Mouse (Mus musculus) MEL (cell line): ENCODE results near the gene Olfr1148. TPM values are rescaled to one million over a fixed set of nuclear protein-coding genes. Genes with fewer than 3 reads are reported as not detected.

Experiments used
- DNase-seq: peaks from one replicate; pipeline ENCODE4 v3.0.0; 2011; ENCODE audit warnings: low read depth, low spot score
- H3K27ac ChIP-seq: 2 replicates; pipeline ENCODE4 v1.5.1; 2012; ENCODE audit warnings: low read depth, mild to moderate bottlenecking, control low read depth, low read length, moderate library complexity; ENCODE audit not compliant: control insufficient read depth
- H3K27me3 ChIP-seq, 2 experiments: fragments of 150-350 bp in 1 of 2; sonication (generic) in 1 of 2; 2 replicates each; pipeline ENCODE4 v1.6.1; 2012; ENCODE audit warnings: low read length in 2 of 2, mild to moderate bottlenecking in 2 of 2, improper control_type of control experiment in 1 of 2, moderate library complexity in 1 of 2; ENCODE audit not compliant: insufficient read depth in 2 of 2, control insufficient read depth in 1 of 2
- H3K36me3 ChIP-seq, 2 experiments: 2 replicates each; pipeline ENCODE4 v1.6.1; 2012 to 2014; ENCODE audit warnings: low read length in 2 of 2, improper control_type of control experiment in 1 of 2, inconsistent platforms in 1 of 2, mild to moderate bottlenecking in 1 of 2; ENCODE audit not compliant: insufficient read depth in 2 of 2, control insufficient read depth in 1 of 2
- H3K4me1 ChIP-seq, 2 experiments: fragments of 150-350 bp in 1 of 2; sonication (generic) in 1 of 2; 2 replicates each; pipeline ENCODE4 v1.6.1; 2012; ENCODE audit warnings: low read length in 2 of 2, improper control_type of control experiment in 1 of 2, mild to moderate bottlenecking in 1 of 2; ENCODE audit not compliant: insufficient read depth in 2 of 2, control insufficient read depth in 1 of 2
- H3K4me3 ChIP-seq, 2 experiments: fragments of 150-350 bp in 1 of 2; sonication (generic) in 1 of 2; 2 replicates each; pipeline ENCODE4 v1.5.1; 2012; ENCODE audit warnings: low read depth in 2 of 2, low read length in 2 of 2, mild to moderate bottlenecking in 2 of 2, moderate library complexity in 2 of 2, control low read depth in 1 of 2, improper control_type of control experiment in 1 of 2; ENCODE audit not compliant: control insufficient read depth in 1 of 2, insufficient read depth in 1 of 2
- H3K79me2 ChIP-seq: 2 replicates; pipeline ENCODE4 v1.6.1; 2012; ENCODE audit warnings: mild to moderate bottlenecking, low read length, moderate library complexity; ENCODE audit not compliant: control insufficient read depth, poor library complexity, insufficient read depth
- H3K9ac ChIP-seq: 2 replicates; pipeline ENCODE4 v1.6.1; 2012; ENCODE audit warnings: low read depth, mild to moderate bottlenecking, control low read depth, low read length, moderate library complexity; ENCODE audit not compliant: control insufficient read depth, poor library complexity, severe bottlenecking
- H3K9me3 ChIP-seq: fragments of 150-350 bp; sonication (generic); replicated peaks from 2 replicates; pipeline ENCODE4 v1.6.1; 2012; ENCODE audit warnings: mild to moderate bottlenecking, low read length, improper control_type of control experiment, moderate library complexity; ENCODE audit not compliant: insufficient read depth
- BHLHE40 ChIP-seq: IDR thresholded peaks from 2 replicates; pipeline ENCODE4 v1.6.1; 2012; ENCODE audit warnings: low read depth, mild to moderate bottlenecking, inconsistent platforms, low read length, improper control_type of control experiment, borderline replicate concordance
- CHD1 ChIP-seq: IDR thresholded peaks from 2 replicates; pipeline ENCODE4 v1.6.1; 2012; ENCODE audit warnings: low read depth, mild to moderate bottlenecking, inconsistent platforms, low read length, improper control_type of control experiment
- ELF1 ChIP-seq: IDR thresholded peaks from 2 replicates; pipeline ENCODE4 v1.6.1; 2014; ENCODE audit warnings: low read depth, mild to moderate bottlenecking, inconsistent platforms, low read length, improper control_type of control experiment, moderate library complexity
- JUND ChIP-seq: IDR thresholded peaks from 2 replicates; pipeline ENCODE4 v1.6.1; 2011; ENCODE audit warnings: low read depth, mild to moderate bottlenecking, improper control_type of control experiment, low read length
- MAX ChIP-seq: IDR thresholded peaks from 2 replicates; pipeline ENCODE4 v1.6.1; 2011; ENCODE audit warnings: low read length, improper control_type of control experiment
- MAZ ChIP-seq: IDR thresholded peaks from 2 replicates; pipeline ENCODE4 v1.6.1; 2012; ENCODE audit warnings: low read depth, mild to moderate bottlenecking, inconsistent platforms, low read length, improper control_type of control experiment
- MEF2A ChIP-seq: IDR thresholded peaks from 2 replicates; pipeline ENCODE4 v1.6.1; 2014; ENCODE audit warnings: low read depth, mild to moderate bottlenecking, inconsistent platforms, low read length, improper control_type of control experiment; ENCODE audit not compliant: poor library complexity, insufficient replicate concordance, severe bottlenecking; ENCODE audit errors: extremely low read depth
- MYC ChIP-seq: IDR thresholded peaks from 2 replicates; pipeline ENCODE4 v1.6.1; 2011; ENCODE audit warnings: low read depth, mild to moderate bottlenecking, low read length, improper control_type of control experiment, moderate library complexity
- NELFE ChIP-seq: IDR thresholded peaks from 2 replicates; pipeline ENCODE4 v1.6.1; 2011; ENCODE audit warnings: low read depth, low read length, improper control_type of control experiment
- POLR2A ChIP-seq, 2 experiments: IDR thresholded peaks; 2 replicates each; pipeline ENCODE4 v1.6.1; 2011 to 2012; ENCODE audit warnings: low read length in 2 of 2, mild to moderate bottlenecking in 2 of 2, control low read depth in 1 of 2, improper control_type of control experiment in 1 of 2, low read depth in 1 of 2, moderate library complexity in 1 of 2; ENCODE audit not compliant: control insufficient read depth in 1 of 2, insufficient read depth in 1 of 2, poor library complexity in 1 of 2
- RAD21 ChIP-seq: IDR thresholded peaks from 2 replicates; pipeline ENCODE4 v1.6.1; 2011; ENCODE audit warnings: mild to moderate bottlenecking, low read depth, low read length, improper control_type of control experiment
- RCOR1 ChIP-seq: IDR thresholded peaks from 2 replicates; pipeline ENCODE4 v1.6.1; 2012; ENCODE audit warnings: low read depth, mild to moderate bottlenecking, inconsistent platforms, low read length, improper control_type of control experiment
- SIN3A ChIP-seq: IDR thresholded peaks from 2 replicates; pipeline ENCODE4 v1.6.1; 2012; ENCODE audit warnings: low read length, improper control_type of control experiment, inconsistent platforms
- SMC3 ChIP-seq: IDR thresholded peaks from 2 replicates; pipeline ENCODE4 v1.6.1; 2011; ENCODE audit warnings: low read depth, low read length, improper control_type of control experiment
- USF1 ChIP-seq: IDR thresholded peaks from 2 replicates; pipeline ENCODE4 v1.6.1; 2014; ENCODE audit warnings: low read depth, mild to moderate bottlenecking, inconsistent platforms, low read length, improper control_type of control experiment, moderate library complexity
- ZC3H11A ChIP-seq: IDR thresholded peaks from 2 replicates; pipeline ENCODE4 v1.6.1; 2012; ENCODE audit warnings: low read depth, mild to moderate bottlenecking, inconsistent platforms, low read length, improper control_type of control experiment
- ZNF384 ChIP-seq: IDR thresholded peaks from 2 replicates; pipeline ENCODE4 v1.6.1; 2012; ENCODE audit warnings: low read depth, mild to moderate bottlenecking, inconsistent platforms, low read length, improper control_type of control experiment
- polyA plus RNA-seq, 2 experiments: library from polyadenylated mRNA; stranded (reverse) in 1 of 2; unstranded in 1 of 2; fragments of >175 nt in 1 of 2; fragments of >200 nt in 1 of 2; gene quantifications; 2 replicates each; pipeline versions ENCODE4 v1.2.1 to v1.2.4; 2012; ENCODE audit warnings: low replicate concordance in 2 of 2, low read depth in 1 of 2; ENCODE audit not compliant: insufficient read length in 2 of 2, insufficient read depth in 1 of 2, missing spikeins in 1 of 2
- total RNA-seq: library from RNA; depleted of rRNA; stranded (reverse); fragments of 300-350 nt; gene quantifications from 2 replicates; pipeline ENCODE4 v1.2.3, GENCODE M21; 2012

Olfr1148 gene
- total and polyA plus RNA-seq, 3 experiments, result not detected

- Histone ChIP-seq H3K27me3 (no peaks in the 10 kb centered on the region), H3K9me3 (no peaks in the 10 kb centered on the region), H3K4me1 (no peaks in the 10 kb centered on the region), H3K79me2 (no peaks in the 10 kb centered on the region), H3K9ac (no peak within 1 kb of the TSS), H3K36me3 (no peaks in the 10 kb centered on the region), H3K27ac (no peak within 1 kb of the TSS), H3K4me3 (no peak within 1 kb of the TSS)
- DNase-seq, result no peak
- TF ChIP-seq POLR2A (IDR thresholded peaks at IDR 0.05; ENCODE audit: control insufficient read depth in 1 of 2, insufficient read depth in 1 of 2, low read depth in 1 of 2, low read length in 2 of 2, poor library complexity in 1 of 2) (no peak), SIN3A (no peak), ZC3H11A (no peak), SMC3 (no peak), MAX (no peak), MEF2A (no peak), JUND (no peak), CHD1 (no peak), RAD21 (no peak), USF1 (no peak), ELF1 (no peak)
These were observed 20.8 kb upstream of the Olfr1148 start, which contains the start of gene Olfr1145 for GRCm38 (mm10) chr2:87809522-87809921. Gene Olfr1145 (plus strand): TSS chr2:87809822.

GRCm38 (mm10) chr2:87843693-87844092 is 13.4 kb downstream of the Olfr1148 start, which contains the start of gene Olfr1150-ps1:
Gene Olfr1150-ps1 (plus strand): TSS chr2:87843993.
- no peaks in the 10 kb centered on the region for H3K9me3 ChIP-seq
- no peaks in the 10 kb centered on the region for H3K79me2 ChIP-seq
- no peak within 1 kb of the TSS for H3K27ac ChIP-seq
- no peaks in the 10 kb centered on the region for H3K36me3 ChIP-seq
- H3K9ac ChIP-seq, result no peak within 1 kb of the TSS
- no peak within 1 kb of the TSS for H3K4me3 ChIP-seq
- DNase-seq, result no peak
- no peaks in the 10 kb centered on the region for H3K27me3 ChIP-seq
- TF ChIP-seq MAZ (no peak), RCOR1 (no peak), BHLHE40 (no peak), MYC (no peak), SMC3 (no peak), JUND (no peak), NELFE (no peak), ZNF384 (no peak)
- no peaks in the 10 kb centered on the region for H3K4me1 ChIP-seq
